Mouse (Mus musculus): ENCODE measurements at regions not wholly inside any gene's neighbourhood (a gene's known extent, or its start where the extent isn't known, plus 50 kb on each side); places are given as distances from the start of the nearest gene placed in this dataset.
A peak's percentile ranks its signal among the peaks of the same experiment; 100 is the strongest.

DNA sequence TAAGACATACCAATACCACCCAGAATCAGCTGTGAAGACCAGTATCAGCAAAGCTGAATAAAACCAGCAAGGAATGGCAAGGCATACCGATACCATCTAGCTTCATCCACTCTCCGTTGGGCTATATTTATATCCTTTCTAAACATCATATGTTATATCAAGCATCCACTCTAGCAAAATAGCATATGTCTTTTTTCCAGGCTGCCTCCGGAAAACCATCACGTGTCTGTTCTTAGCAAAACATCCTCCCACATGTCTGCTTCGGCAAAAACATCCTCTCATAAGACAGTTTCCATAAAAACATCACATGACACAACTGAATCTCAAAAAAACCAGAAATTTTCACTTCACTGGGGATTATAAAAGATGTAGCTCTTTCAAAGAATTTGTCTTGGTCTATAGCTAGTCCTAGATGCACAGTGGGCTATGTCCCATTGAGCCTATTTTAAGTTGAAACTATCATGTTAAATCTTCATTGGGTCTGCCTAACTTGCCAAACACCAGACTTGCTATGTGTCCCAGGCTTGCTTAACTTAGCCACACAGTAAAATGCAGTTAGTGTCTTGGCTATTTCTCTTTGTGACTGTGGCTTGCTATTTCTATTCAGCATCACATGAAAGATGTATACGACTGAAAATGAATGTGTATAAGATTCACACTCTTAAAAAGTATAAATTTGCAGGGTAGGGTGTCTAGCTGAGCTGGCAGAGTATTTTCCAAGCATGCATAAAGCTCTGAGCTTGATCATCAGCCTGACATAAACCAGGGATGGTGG lies 278.2 kb downstream of the Kcnrg start:
- peaks cover 7% of the 10 kb centered on the region for H3K4me1 ChIP-seq (ENCODE audit: control insufficient read depth, insufficient read depth, low read length)
- no peak overlapping the region for H3K4me2 ChIP-seq (ENCODE audit: low read depth, low read length)
- H3K9ac ChIP-seq (ENCODE audit: low read depth, low read length): no peak overlapping the region
- DNase-seq (ENCODE audit: low spot score): no peak
- H3K27me3 ChIP-seq (replicated peaks; ENCODE audit: control insufficient read depth, insufficient read depth, low read length): no peaks in the 10 kb centered on the region
- no peak overlapping the region for H3K27ac ChIP-seq (replicated peaks; ENCODE audit: low read depth, low read length)
- no peak overlapping the region for H3K4me3 ChIP-seq (ENCODE audit: low read depth, low read length)
- H3K36me3 ChIP-seq (ENCODE audit: control insufficient read depth, insufficient read depth, low read length): no peaks in the 10 kb centered on the region
- 86% methylated on average over 6 of the region's 6 CpGs for WGBS
- ATAC-seq (ENCODE audit: low read depth): no peak
- no peaks in the 10 kb centered on the region for H3K9me3 ChIP-seq (ENCODE audit: control insufficient read depth, low read length)

DNA sequence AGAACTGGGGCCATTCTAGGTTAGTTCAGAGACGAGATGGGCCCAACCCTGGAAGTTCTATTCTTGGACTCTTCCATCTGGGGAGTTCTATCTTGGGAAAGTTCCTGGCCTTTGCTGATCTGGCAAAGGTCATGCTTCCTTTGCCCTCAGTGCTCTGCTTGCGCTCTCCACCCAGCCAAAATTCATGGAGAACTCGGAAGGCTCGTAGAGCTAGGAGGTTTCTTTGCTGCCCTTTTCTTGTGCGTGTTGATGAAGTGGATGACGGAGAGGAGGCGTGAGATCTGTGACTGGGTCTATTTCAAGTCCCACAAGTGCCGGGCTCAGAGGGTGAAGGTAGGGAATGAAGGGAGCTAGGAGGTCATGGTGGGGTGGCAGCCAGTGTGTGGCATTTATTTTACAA lies 282.4 kb downstream of the Kcnrg start:
- no peak overlapping the region for H3K9ac ChIP-seq (ENCODE audit: low read depth, low read length)
- no peaks in the 10 kb centered on the region for H3K36me3 ChIP-seq (ENCODE audit: control insufficient read depth, insufficient read depth, low read length)
- no peak overlapping the region for H3K27ac ChIP-seq (replicated peaks; ENCODE audit: low read depth, low read length)
- H3K4me1 ChIP-seq (ENCODE audit: control insufficient read depth, insufficient read depth, low read length): 0 out of 2 replicates have a peak, but pooled peaks cover 4% of the 10 kb centered on the region
- H3K4me3 ChIP-seq (ENCODE audit: low read depth, low read length): no peak overlapping the region
- no peak overlapping the region for H3K4me2 ChIP-seq (ENCODE audit: low read depth, low read length)
- no peak for DNase-seq (ENCODE audit: low spot score)
- H3K9me3 ChIP-seq (ENCODE audit: control insufficient read depth, low read length): no peaks in the 10 kb centered on the region
- 73% methylated on average over 8 of the region's 8 CpGs for WGBS
- no peaks in the 10 kb centered on the region for H3K27me3 ChIP-seq (replicated peaks; ENCODE audit: control insufficient read depth, insufficient read depth, low read length)
- no peak for ATAC-seq (ENCODE audit: low read depth)

DNA sequence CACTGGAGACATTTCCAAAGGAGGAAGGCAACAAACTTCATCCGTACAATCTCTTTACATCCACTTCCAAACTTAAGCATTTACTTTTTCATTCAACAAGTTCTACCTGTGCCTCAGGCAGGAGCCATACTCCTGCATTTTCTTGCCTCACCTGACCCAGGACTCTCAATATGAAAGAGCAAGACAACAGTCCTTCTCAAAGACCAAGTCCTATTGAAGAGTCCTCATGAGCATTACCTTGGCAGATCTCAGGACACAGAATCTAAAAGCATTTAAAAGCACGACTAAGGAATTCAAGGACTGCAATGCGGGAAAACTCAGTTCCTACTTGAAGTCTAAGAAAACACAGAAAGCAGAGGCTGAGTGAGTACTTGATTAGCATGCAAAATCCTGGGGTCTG lies 286.5 kb downstream of the Kcnrg start:
- Histone ChIP-seq H3K4me2 (ENCODE audit: low read depth, low read length) (no peak overlapping the region), H3K27me3 (replicated peaks; ENCODE audit: control insufficient read depth, insufficient read depth, low read length) (no peaks in the 10 kb centered on the region), H3K9me3 (ENCODE audit: control insufficient read depth, low read length) (no peaks in the 10 kb centered on the region), H3K4me3 (ENCODE audit: low read depth, low read length) (no peak overlapping the region), H3K9ac (ENCODE audit: low read depth, low read length) (no peak overlapping the region), H3K4me1 (ENCODE audit: control insufficient read depth, insufficient read depth, low read length) (0 out of 2 replicates have a peak, but pooled peaks cover 4% of the 10 kb centered on the region), H3K27ac (replicated peaks; ENCODE audit: low read depth, low read length) (no peak overlapping the region), H3K36me3 (ENCODE audit: control insufficient read depth, insufficient read depth, low read length) (no peaks in the 10 kb centered on the region)
- ATAC-seq (ENCODE audit: low read depth) (no peak), DNase-seq (ENCODE audit: low spot score) (no peak)
- 68% methylated on average over 3 of the region's 3 CpGs for WGBS

DNA sequence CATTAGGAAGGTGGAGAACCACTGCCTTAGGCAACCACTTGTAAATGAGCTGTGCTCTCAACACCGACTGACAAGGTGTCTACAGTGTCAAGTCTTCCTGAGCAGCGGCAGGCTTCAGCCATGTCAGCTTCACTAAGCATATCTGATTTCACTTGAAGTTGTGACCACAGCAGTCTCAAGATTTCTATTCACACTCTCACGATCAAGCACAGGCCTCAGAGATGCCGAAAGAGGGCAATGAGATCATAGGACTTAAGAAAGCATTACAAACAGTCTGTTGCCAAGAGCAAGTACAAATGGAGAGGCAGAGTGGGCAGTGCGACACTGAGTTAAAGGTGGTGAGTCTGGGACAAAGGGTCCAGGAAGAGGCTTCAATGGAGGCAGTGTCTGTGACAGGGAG lies 289.6 kb downstream of the Kcnrg start:
- ATAC-seq (ENCODE audit: low read depth) (no peak), DNase-seq (ENCODE audit: low spot score) (no peak)
- H3K27me3 ChIP-seq (replicated peaks; ENCODE audit: control insufficient read depth, insufficient read depth, low read length): no peaks in the 10 kb centered on the region
- peaks cover 2% of the 10 kb centered on the region; the same call in 1 of the 2 replicates for H3K9me3 ChIP-seq (ENCODE audit: control insufficient read depth, low read length)
- H3K4me3 ChIP-seq (ENCODE audit: low read depth, low read length): no peak overlapping the region
- no peaks in the 10 kb centered on the region for H3K4me1 ChIP-seq (ENCODE audit: control insufficient read depth, insufficient read depth, low read length)
- WGBS: 71% methylated on average over 5 of the region's 5 CpGs
- H3K36me3 ChIP-seq (ENCODE audit: control insufficient read depth, insufficient read depth, low read length): no peaks in the 10 kb centered on the region
- no peak overlapping the region for H3K4me2 ChIP-seq (ENCODE audit: low read depth, low read length)
- H3K9ac ChIP-seq (ENCODE audit: low read depth, low read length): no peak overlapping the region
- H3K27ac ChIP-seq (replicated peaks; ENCODE audit: low read depth, low read length): no peak overlapping the region

DNA sequence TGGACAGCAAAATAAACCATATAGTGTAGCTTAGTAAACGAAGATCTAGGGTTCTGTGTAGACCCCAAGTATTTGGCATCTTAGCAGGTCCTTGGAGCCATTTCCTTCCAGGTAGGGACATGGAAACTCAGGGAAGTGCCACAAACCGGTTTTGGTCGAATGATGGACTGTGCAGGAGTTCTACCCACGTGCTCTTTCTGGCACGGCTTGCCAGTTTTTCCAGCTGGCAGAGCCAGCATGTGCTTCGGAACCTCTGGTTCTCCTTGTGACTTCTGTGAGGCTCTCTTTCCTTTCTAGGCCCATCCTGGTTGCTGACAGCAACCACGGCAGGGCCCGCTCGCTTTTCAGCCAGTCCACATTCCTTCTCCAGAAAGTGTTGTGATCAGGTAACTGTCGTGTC lies 291.4 kb downstream of the Kcnrg start:
- ATAC-seq (ENCODE audit: low read depth) (no peak), DNase-seq (ENCODE audit: low spot score) (no peak)
- Histone ChIP-seq H3K27ac (replicated peaks; ENCODE audit: low read depth, low read length) (no peak overlapping the region), H3K4me3 (ENCODE audit: low read depth, low read length) (no peak overlapping the region), H3K4me1 (ENCODE audit: control insufficient read depth, insufficient read depth, low read length) (no peaks in the 10 kb centered on the region), H3K4me2 (ENCODE audit: low read depth, low read length) (no peak overlapping the region), H3K9ac (ENCODE audit: low read depth, low read length) (no peak overlapping the region), H3K27me3 (replicated peaks; ENCODE audit: control insufficient read depth, insufficient read depth, low read length) (no peaks in the 10 kb centered on the region), H3K9me3 (ENCODE audit: control insufficient read depth, low read length) (peaks cover 5% of the 10 kb centered on the region; the same call in 1 of the 2 replicates), H3K36me3 (ENCODE audit: control insufficient read depth, insufficient read depth, low read length) (no peaks in the 10 kb centered on the region)
- WGBS: 71% methylated on average over 10 of the region's 10 CpGs

DNA sequence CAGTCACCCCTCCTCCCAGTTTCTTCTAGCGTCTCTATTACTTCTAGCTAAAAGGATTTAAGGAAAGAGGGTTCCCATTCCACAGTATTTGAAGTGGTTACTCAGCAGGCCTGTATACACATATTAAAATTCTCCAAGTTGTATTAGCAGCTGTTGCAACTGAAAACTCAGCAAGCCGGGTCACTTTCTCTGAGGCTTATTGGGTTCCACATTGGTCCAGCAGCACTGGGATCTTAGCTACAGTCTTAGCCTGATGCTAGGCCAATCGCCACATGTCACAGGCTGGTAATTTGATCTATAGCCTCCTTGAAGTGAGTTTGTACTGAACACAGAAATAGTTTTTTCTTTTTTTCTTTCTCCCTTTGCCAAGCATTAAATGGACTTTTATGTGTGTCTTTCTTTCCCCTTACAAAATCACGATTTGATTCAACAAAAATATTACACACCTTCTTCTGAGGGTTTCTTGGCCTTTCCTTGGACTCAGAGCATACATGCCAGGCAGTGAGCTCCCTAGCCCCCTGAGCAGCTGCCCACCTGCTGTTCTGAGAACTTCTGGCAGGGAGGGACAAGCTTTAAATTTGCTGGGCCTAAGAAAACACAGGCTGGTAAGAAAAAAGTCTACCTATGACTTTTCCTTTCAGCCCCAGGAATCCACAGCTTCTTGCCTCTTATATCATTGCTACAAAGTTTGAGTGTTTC lies 297.3 kb downstream of the Kcnrg start:
- Histone ChIP-seq H3K36me3 (ENCODE audit: control insufficient read depth, insufficient read depth, low read length) (no peaks in the 10 kb centered on the region), H3K4me3 (ENCODE audit: low read depth, low read length) (no peak overlapping the region), H3K4me2 (ENCODE audit: low read depth, low read length) (no peak overlapping the region), H3K9ac (ENCODE audit: low read depth, low read length) (no peak overlapping the region), H3K27ac (replicated peaks; ENCODE audit: low read depth, low read length) (no peak overlapping the region), H3K27me3 (replicated peaks; ENCODE audit: control insufficient read depth, insufficient read depth, low read length) (no peaks in the 10 kb centered on the region), H3K4me1 (ENCODE audit: control insufficient read depth, insufficient read depth, low read length) (no peaks in the 10 kb centered on the region), H3K9me3 (ENCODE audit: control insufficient read depth, low read length) (peaks cover 5% of the 10 kb centered on the region; the same call in 1 of the 2 replicates)
- peak; percentile 59 for DNase-seq (ENCODE audit: low spot score)
- peak; percentile 53; the same call in 1 of the 2 replicates for ATAC-seq (ENCODE audit: low read depth)
- 41% methylated on average over 4 of the region's 4 CpGs for WGBS

DNA sequence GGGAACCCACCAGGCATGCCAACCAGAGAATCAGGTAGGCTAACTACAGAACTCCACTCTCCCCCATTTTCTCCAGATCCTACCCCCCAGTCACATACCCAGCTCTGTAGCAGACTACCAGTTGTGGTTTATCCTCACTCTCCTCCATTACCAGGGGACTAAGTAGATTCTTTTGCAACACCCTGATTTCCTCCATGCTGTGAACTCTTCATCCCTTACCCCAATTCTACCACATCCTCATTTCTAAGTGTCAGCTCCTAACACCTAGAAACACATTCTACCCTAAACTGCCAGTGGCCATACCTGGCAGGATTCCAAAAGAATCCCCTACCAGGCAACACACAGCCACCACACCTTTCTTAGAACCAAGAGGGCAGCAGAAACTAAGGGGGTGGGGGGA lies 310.9 kb downstream of the Kcnrg start:
- no peak overlapping the region for H3K4me3 ChIP-seq (ENCODE audit: low read depth, low read length)
- no peak overlapping the region for H3K4me2 ChIP-seq (ENCODE audit: low read depth, low read length)
- no peaks in the 10 kb centered on the region for H3K36me3 ChIP-seq (ENCODE audit: control insufficient read depth, insufficient read depth, low read length)
- 0 out of 2 replicates have a peak, but pooled peaks cover 3% of the 10 kb centered on the region for H3K9me3 ChIP-seq (ENCODE audit: control insufficient read depth, low read length)
- DNase-seq (ENCODE audit: low spot score) (no peak), ATAC-seq (ENCODE audit: low read depth) (no peak)
- no peaks in the 10 kb centered on the region for H3K27me3 ChIP-seq (replicated peaks; ENCODE audit: control insufficient read depth, insufficient read depth, low read length)
- no peak overlapping the region for H3K27ac ChIP-seq (replicated peaks; ENCODE audit: low read depth, low read length)
- no peak overlapping the region for H3K9ac ChIP-seq (ENCODE audit: low read depth, low read length)
- H3K4me1 ChIP-seq (ENCODE audit: control insufficient read depth, insufficient read depth, low read length): no peaks in the 10 kb centered on the region

DNA sequence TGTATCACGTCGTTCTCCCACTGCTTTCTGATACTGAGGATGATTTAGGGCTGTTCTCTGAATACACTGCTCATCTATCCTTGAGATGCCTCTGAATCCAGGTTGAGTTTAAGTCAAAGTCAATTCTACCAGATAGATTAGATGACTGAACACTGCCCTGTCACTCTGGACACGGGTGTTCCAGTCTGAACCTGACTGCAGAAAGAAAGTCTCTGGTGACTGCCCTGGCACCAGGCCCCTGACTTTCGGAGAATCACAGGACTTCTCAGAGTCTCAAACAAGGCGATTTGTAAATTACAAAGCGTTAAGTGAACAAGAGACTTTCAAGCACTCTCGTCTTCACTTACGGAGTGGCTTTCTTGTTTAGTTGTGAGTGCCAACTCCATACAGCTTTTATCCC lies 324.6 kb downstream of the Kcnrg start:
- 88% methylated on average over 8 of the region's 8 CpGs for WGBS
- Histone ChIP-seq H3K4me1 (ENCODE audit: control insufficient read depth, insufficient read depth, low read length) (no peaks in the 10 kb centered on the region), H3K4me3 (ENCODE audit: low read depth, low read length) (no peak overlapping the region), H3K9me3 (ENCODE audit: control insufficient read depth, low read length) (no peaks in the 10 kb centered on the region), H3K36me3 (ENCODE audit: control insufficient read depth, insufficient read depth, low read length) (no peaks in the 10 kb centered on the region), H3K27ac (replicated peaks; ENCODE audit: low read depth, low read length) (no peak overlapping the region), H3K9ac (ENCODE audit: low read depth, low read length) (no peak overlapping the region), H3K27me3 (replicated peaks; ENCODE audit: control insufficient read depth, insufficient read depth, low read length) (no peaks in the 10 kb centered on the region), H3K4me2 (ENCODE audit: low read depth, low read length) (no peak overlapping the region)
- DNase-seq (ENCODE audit: low spot score) (no peak), ATAC-seq (ENCODE audit: low read depth) (no peak)

DNA sequence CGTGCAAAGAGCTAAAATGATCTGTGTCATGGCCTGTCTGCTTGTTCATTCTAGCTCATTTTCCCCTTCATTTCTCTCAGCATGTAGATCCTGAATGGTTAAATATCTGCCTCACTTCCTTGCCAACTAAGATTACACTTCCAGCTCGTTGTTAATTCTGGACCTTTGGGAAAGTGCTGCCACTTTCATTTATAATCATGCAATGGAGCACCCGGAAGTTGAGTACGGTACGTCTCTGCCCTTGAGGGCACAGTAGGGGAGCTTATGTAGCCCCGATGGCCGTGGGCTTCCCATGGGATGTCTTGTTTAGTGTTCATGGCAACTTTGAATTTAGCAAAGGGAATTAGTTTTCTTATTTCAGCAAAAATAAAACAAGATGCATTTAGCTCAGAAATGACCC lies 334.4 kb downstream of the Kcnrg start:
- ATAC-seq (ENCODE audit: low read depth): no peak
- no peak overlapping the region for H3K4me2 ChIP-seq (ENCODE audit: low read depth, low read length)
- no peak overlapping the region for H3K9ac ChIP-seq (ENCODE audit: low read depth, low read length)
- H3K36me3 ChIP-seq (ENCODE audit: control insufficient read depth, insufficient read depth, low read length): no peaks in the 10 kb centered on the region
- H3K9me3 ChIP-seq (ENCODE audit: control insufficient read depth, low read length): no peaks in the 10 kb centered on the region
- no peak overlapping the region for H3K4me3 ChIP-seq (ENCODE audit: low read depth, low read length)
- DNase-seq (ENCODE audit: low spot score): no peak
- H3K27ac ChIP-seq (replicated peaks; ENCODE audit: low read depth, low read length): no peak overlapping the region
- WGBS: 63% methylated on average over 7 of the region's 7 CpGs
- H3K4me1 ChIP-seq (ENCODE audit: control insufficient read depth, insufficient read depth, low read length): no peaks in the 10 kb centered on the region
- no peaks in the 10 kb centered on the region for H3K27me3 ChIP-seq (replicated peaks; ENCODE audit: control insufficient read depth, insufficient read depth, low read length)

Data from embryonic facial prominence, embryonic 14.5 days (tissue).